Mouse (Mus musculus): ENCODE data around the gene Stt3a.

GRCm38 (mm10) chr9:36792191-36792590 lies 24.7 kb upstream of the Stt3a start:
- TF ChIP-seq TAL1 (IDR thresholded peaks at IDR 0.05; ENCODE audit: low read length) (no peak), MAFK (IDR thresholded peaks at IDR 0.05; ENCODE audit: borderline replicate concordance, low read depth, low read length) (no peak), GATA1 (IDR thresholded peaks at IDR 0.05; ENCODE audit: low read depth, low read length) (no peak)

Data from MEL (cell line).